Mouse (Mus musculus): ENCODE results near the gene Usp53. TPM values are rescaled to one million over a fixed set of nuclear protein-coding genes. Genes with fewer than 3 reads are reported as not detected.
A peak's percentile ranks its signal among the peaks of the same experiment; 100 is the strongest.

Gene Usp53
- total RNA-seq (2021): 10 to 100 TPM; 27.3 to 29.1 TPM
- long read RNA-seq, experiment 1, full-length matches to known transcripts: 6 of 10 reads
- long read RNA-seq, experiment 1, partial matches to known transcripts: 2 of 10 reads
- long read RNA-seq, experiment 1, other reads (novel, unspliced or antisense): 2 of 10 reads
- long read RNA-seq, experiment 2, full-length matches to known transcripts: 7 of 13 reads
- long read RNA-seq, experiment 2, partial matches to known transcripts: 1 of 13 reads
- long read RNA-seq, experiment 2, other reads (novel, unspliced or antisense): 5 of 13 reads

DNA sequence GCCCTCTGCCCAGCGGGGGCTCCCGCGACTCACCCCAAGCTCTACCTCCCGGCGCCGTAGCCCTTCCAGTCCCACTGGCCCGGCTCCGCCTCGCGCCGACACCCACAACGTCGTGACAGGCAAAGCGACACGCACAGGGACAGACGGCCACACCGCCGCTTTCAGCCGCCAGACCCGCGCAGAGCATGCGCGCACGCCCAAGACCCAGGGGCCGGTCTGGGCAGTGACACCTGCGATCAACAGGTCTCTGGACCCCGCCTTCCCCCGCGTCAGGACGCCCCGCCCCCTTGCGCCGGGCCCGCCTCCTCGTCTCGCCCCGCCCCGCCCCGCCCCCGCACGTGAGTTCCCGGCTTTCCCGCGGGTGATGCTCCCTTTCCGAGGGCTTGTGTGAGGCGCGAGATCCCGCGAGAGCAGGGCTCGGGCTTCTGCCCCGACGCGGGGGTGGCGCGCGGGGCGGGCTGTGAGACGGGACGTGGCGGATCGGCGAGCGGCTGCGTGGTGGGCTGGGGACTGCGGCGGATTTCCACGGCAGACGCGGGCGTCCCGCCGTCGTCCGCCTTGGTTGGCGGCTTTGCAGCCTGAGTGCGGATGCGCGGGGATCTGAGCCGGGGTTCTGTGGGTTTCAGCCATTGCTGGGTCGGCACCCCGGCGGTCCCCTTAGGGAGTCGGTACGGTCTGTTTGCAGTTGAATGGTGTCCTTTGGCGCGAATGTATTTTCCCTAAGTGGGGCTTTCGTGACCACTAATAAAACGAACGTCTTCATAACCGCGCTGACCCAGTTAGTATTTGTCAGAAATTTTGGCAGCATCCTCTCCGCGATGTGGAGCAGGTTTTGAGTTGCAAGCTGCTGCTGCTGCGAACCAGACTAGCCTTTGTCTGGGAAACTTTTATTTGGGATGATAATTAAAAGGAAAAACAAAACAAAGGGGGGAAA is at the start of gene Usp53:
TSS of gene Usp53 (minus strand) at position 262 of the 934 bp plus-strand sequence.
- peak within 1 kb of the TSS; percentile 99 for H3K27ac ChIP-seq
- H3K4me3 ChIP-seq: peak within 1 kb of the TSS; percentile 93
- peak; percentile 92 to 93 for DNase-seq (ENCODE audit: low spot score in 2 of 2)
- TF ChIP-seq CTCF (conservative IDR thresholded peaks at IDR 0.05): no peak

DNA sequence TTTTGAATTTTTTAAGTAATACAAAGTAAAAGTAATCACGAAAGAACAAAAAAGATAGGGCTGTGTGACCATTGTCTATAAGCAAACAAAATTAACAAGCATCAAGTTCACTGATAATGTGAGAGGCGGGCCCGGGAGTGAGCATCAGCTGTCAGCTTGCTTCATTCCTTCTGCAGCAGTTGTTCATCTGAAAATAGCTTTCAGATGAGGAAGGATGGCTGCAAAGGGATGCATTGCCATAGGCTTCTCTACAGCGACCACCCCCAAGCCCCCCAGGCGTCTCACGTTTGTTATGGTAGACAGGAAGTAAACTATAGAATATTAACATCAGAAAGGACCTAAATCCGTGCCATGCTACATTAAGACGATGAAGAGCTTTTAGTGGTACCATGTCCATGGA is 49.5 kb upstream of the Usp53 start:
- Histone ChIP-seq H3K4me3 (no peak overlapping the region), H3K27ac (no peak overlapping the region)
- no peak for TF ChIP-seq CTCF (conservative IDR thresholded peaks at IDR 0.05)
- no peak for DNase-seq (ENCODE audit: low spot score in 2 of 2)

DNA sequence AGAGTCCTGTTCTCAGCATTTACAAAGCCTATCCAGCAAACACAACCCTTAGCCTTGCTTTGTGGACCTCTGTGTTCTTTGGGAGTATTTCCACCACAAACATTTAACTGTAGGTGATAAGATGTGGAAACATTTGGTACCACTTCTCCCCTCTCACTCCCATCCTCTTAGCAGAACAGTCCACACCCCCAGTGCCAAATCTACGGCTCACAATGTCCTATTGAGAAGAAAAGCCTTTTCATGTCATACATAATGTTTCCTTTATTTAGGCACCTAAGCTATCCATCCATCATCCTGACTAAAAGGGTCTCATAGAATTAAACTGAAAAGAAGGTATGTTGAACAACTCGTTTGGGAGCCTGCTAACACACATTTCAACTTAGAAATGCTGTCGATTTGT is 41.3 kb upstream of the Usp53 start:
- TF ChIP-seq CTCF (conservative IDR thresholded peaks at IDR 0.05): no peak
- no peak overlapping the region for H3K4me3 ChIP-seq
- no peak for DNase-seq (ENCODE audit: low spot score in 2 of 2)
- H3K27ac ChIP-seq: no peak overlapping the region

GRCm38 (mm10) chr3:123024496-123025234 is 40.4 kb upstream of the Usp53 start:
- no peak for DNase-seq (ENCODE audit: low spot score in 2 of 2)
- H3K4me3 ChIP-seq: no peak overlapping the region
- no peak for TF ChIP-seq CTCF (conservative IDR thresholded peaks at IDR 0.05)
- H3K27ac ChIP-seq: no peak overlapping the region

- Histone ChIP-seq H3K27ac (no peak overlapping the region), H3K4me3 (no peak overlapping the region)
- TF ChIP-seq CTCF (conservative IDR thresholded peaks at IDR 0.05): no peak
- no peak for DNase-seq (ENCODE audit: low spot score in 2 of 2)
These were observed 34.5 kb upstream of the Usp53 start for GRCm38 (mm10) chr3:123018792-123019191.

DNA sequence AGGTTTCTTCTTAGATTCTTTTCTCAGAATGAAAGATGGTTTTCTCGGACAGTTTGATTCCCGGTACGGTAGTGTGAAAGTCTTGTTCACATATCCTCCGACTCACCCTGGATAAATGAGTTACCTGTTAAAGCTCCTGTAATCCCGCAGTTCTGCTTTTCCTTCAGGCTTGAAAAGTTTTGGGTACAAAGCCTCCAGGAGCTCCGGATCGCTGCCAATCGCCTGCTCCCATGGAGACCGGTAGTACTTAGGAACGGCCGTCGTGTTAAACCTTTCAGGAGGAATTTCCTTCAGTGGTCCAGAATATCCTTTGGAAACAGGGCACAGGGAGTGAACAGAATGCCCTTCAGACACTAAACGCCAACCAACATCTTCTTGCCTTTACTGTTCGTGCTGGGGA is 29.2 kb upstream of the Usp53 start:
- Histone ChIP-seq H3K27ac (no peak overlapping the region), H3K4me3 (no peak overlapping the region)
- TF ChIP-seq CTCF (conservative IDR thresholded peaks at IDR 0.05): no peak
- no peak for DNase-seq (ENCODE audit: low spot score in 2 of 2)

DNA sequence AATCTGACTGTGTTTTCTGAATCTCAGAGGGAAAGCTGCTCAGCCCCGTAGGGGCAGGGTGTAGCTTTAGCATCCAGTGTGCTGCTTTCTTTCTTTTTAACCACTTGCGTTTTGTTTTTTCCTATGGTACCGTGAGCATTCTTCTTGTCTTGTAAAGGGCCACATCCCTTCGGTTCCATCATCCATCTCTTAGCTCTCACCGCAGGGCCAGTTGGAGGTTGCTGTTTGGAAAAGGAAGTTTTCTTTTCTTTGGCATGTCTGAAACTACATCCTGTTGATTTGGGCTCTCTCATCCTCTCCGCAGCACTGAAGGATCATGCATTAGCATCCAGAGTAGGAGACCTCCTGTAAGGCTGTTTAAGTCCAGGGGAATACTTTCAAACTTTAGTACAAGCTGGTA is 25.1 kb upstream of the Usp53 start:
- H3K4me3 ChIP-seq: no peak overlapping the region
- no peak for TF ChIP-seq CTCF (conservative IDR thresholded peaks at IDR 0.05)
- no peak for DNase-seq (ENCODE audit: low spot score in 2 of 2)
- peak overlapping the region; percentile 14; the same call in 1 of the 2 replicates for H3K27ac ChIP-seq

DNA sequence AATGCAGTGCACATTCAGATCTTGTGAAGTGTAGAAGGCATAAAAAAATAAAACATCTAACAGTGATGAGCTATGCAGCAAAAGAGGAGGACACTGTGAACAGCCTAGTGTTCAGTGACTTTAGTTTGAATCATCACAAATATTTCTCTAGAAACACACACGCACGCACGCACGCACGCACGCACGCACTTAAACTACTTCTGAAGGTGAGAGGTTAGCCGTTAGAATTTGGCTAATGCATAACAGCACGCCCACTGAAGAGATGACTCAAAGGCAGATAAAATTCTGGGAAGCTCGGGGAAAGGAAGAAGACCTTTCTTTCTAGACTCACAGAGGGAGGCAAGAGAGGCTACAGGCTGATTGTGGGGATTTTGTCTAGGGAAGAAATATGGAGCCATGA is 23.1 kb upstream of the Usp53 start:
- H3K27ac ChIP-seq: no peak overlapping the region
- no peak overlapping the region for H3K4me3 ChIP-seq
- DNase-seq (ENCODE audit: low spot score in 2 of 2): no peak
- TF ChIP-seq CTCF (conservative IDR thresholded peaks at IDR 0.05): no peak

GRCm38 (mm10) chr3:123001053-123001452 is 16.7 kb upstream of the Usp53 start:
- no peak for DNase-seq (ENCODE audit: low spot score in 2 of 2)
- Histone ChIP-seq H3K4me3 (no peak overlapping the region), H3K27ac (peak overlapping the region; percentile 49)
- TF ChIP-seq CTCF (conservative IDR thresholded peaks at IDR 0.05): no peak

DNA sequence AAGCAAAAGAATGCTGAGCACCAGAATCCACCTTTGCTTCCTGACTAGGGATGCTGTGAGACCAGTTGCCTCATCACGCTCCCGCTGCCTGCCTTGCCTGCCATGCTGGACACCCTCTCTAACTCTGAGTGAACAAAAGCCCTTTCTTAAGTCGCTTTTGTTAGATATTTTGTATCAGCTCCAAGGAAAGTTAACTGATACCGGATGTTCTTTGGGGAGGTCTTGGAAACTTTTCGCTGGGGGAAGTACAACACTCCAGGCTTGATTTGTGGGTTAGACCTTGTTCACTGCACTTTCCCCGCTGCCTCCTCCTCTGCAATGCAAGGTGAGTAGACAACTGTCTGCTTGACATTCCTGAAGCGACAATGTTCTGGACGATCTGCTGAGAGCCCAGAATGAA is 14.2 kb upstream of the Usp53 start:
- no peak for TF ChIP-seq CTCF (conservative IDR thresholded peaks at IDR 0.05)
- Histone ChIP-seq H3K27ac (no peak overlapping the region), H3K4me3 (no peak overlapping the region)
- no peak for DNase-seq (ENCODE audit: low spot score in 2 of 2)

- TF ChIP-seq CTCF (conservative IDR thresholded peaks at IDR 0.05): no peak
- Histone ChIP-seq H3K27ac (no peak overlapping the region), H3K4me3 (no peak overlapping the region)
- no peak for DNase-seq (ENCODE audit: low spot score in 2 of 2)
These were observed 12.7 kb upstream of the Usp53 start for GRCm38 (mm10) chr3:122996968-122997367.

DNA sequence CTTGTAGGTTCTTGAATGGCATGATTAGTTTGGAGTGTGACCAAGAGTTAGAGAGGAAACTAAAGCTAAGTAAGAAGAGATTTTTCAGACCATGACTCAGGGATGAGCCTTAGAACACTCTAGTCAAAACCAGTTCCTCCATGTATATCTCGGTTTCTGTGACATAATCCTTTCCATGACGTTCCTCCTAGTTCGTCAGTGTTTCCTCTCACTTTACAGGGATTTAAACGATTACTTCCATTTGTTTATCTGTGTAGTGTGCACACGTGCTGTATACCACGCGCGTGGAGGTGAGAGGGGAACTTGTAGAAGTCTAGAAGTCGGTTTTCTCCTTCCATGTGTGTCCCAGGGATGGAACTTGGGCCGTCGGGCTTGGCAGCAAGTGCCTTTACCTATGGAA is 2.6 kb upstream of the Usp53 start:
- no peak for DNase-seq (ENCODE audit: low spot score in 2 of 2)
- peak overlapping the region; percentile 99; the same call in 1 of the 2 replicates for H3K27ac ChIP-seq
- no peak for TF ChIP-seq CTCF (conservative IDR thresholded peaks at IDR 0.05)
- no peak overlapping the region for H3K4me3 ChIP-seq

GRCm38 (mm10) chr3:122986386-122986785 is 2.1 kb upstream of the Usp53 start:
- no peak for DNase-seq (ENCODE audit: low spot score in 2 of 2)
- TF ChIP-seq CTCF (conservative IDR thresholded peaks at IDR 0.05): no peak
- Histone ChIP-seq H3K27ac (peak overlapping the region; percentile 99), H3K4me3 (no peak overlapping the region)

Measured in layer of hippocampus, adult 2 months (tissue).